Mouse (Mus musculus) CH12.LX (cell line): ENCODE results near the gene Tnfrsf12a.

Source experiments
- CHD1 ChIP-seq: IDR thresholded peaks from 2 replicates; pipeline ENCODE4 v1.6.1; 2012; ENCODE audit warnings: low read depth, low read length, improper control_type of control experiment, inconsistent platforms
- MAX ChIP-seq: IDR thresholded peaks from 2 replicates; pipeline ENCODE4 v1.6.1; 2011; ENCODE audit warnings: low read length, improper control_type of control experiment

DNA sequence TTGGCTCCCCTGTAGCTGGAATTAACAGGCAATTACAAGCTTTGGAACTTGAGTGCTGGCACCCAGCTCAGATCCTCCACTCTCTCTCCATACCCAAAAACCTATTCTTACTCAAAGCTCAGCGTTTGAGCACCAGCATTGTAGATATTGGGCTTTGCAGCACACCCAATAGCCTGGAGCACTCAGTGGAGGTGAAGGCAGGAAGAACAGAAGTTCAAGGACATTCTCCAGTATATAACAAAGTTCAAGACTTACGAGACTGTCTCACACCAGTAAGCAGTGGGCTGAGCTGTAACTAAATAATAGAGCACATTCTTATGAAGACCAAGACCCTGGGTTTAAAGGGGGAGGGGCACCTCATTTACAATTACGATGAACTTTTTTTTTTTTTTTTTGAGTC, 4.5 kb downstream of the Tnfrsf12a start:
- TF ChIP-seq CHD1 (no peak), MAX (no peak)
